Mouse (Mus musculus) heart, embryonic 14.5 days (tissue): ENCODE measurements around the gene Zfp668. TPM values are rescaled to one million over a fixed set of nuclear protein-coding genes. Genes with fewer than 3 reads are reported as not detected.

Experiments used
- ATAC-seq: fragments of 200-750 bp; cut with Nextera tagmentation; 2 replicates; pipeline ENCODE4 v1.8.0; 2017; ENCODE audit warnings: low read depth, moderate TSS enrichment; ENCODE audit not compliant: insufficient number of reproducible peaks, insufficient read depth, low FRiP score
- H3K27ac ChIP-seq, 2 experiments: fragments of 200-500 bp in 1 of 2; fragments of 300-500 bp in 1 of 2; sonication (generic) in 1 of 2; replicated peaks in 1 of 2; 2 replicates each; pipeline ENCODE4 v1.5.1; 2012 to 2014; ENCODE audit warnings: low read depth in 2 of 2, low read length in 2 of 2, control low read depth in 1 of 2, mild to moderate bottlenecking in 1 of 2, mixed read lengths in 1 of 2; ENCODE audit not compliant: control insufficient read depth in 1 of 2, insufficient read depth in 1 of 2
- H3K27me3 ChIP-seq: fragments of 300-500 bp; sonication (generic); 2 replicates; pipeline ENCODE4 v1.6.1; 2014; ENCODE audit warnings: mild to moderate bottlenecking, low read length, control low read depth; ENCODE audit not compliant: control insufficient read depth, insufficient read depth
- H3K36me3 ChIP-seq: fragments of 300-500 bp; sonication (generic); 2 replicates; pipeline ENCODE4 v1.6.1; 2014; ENCODE audit warnings: mild to moderate bottlenecking, control low read depth, low read length, mixed read lengths; ENCODE audit not compliant: control insufficient read depth, insufficient read depth
- H3K4me1 ChIP-seq, 2 experiments: fragments of 200-500 bp in 1 of 2; fragments of 300-500 bp in 1 of 2; sonication (generic) in 1 of 2; 2 replicates each; pipeline ENCODE4 v1.6.1; 2012 to 2014; ENCODE audit warnings: low read length in 2 of 2, control low read depth in 1 of 2, mixed read lengths in 1 of 2; ENCODE audit not compliant: control insufficient read depth in 2 of 2, insufficient read depth in 2 of 2
- H3K4me2 ChIP-seq: fragments of 300-500 bp; sonication (generic); 2 replicates; pipeline ENCODE4 v1.6.1; 2014; ENCODE audit warnings: mild to moderate bottlenecking, low read length
- H3K4me3 ChIP-seq, 2 experiments: fragments of 200-500 bp in 1 of 2; fragments of 300-500 bp in 1 of 2; sonication (generic) in 1 of 2; 2 replicates each; pipeline ENCODE4 v1.5.1; 2012 to 2014; ENCODE audit warnings: low read length in 2 of 2, mild to moderate bottlenecking in 2 of 2, control low read depth in 1 of 2, low read depth in 1 of 2, moderate library complexity in 1 of 2; ENCODE audit not compliant: control insufficient read depth in 1 of 2, insufficient read depth in 1 of 2
- H3K9ac ChIP-seq: fragments of 300-500 bp; sonication (generic); 2 replicates; pipeline ENCODE4 v1.6.1; 2014; ENCODE audit warnings: mild to moderate bottlenecking, low read length
- H3K9me3 ChIP-seq: fragments of 300-500 bp; sonication (generic); 2 replicates; pipeline ENCODE4 v1.6.1; 2016; ENCODE audit warnings: low read length, control low read depth; ENCODE audit not compliant: control insufficient read depth
- WGBS: fragments of 180-500 bp; shearing (Covaris S2); extraction: QIAGEN DNeasy Blood & Tissue Kit; methylation state at CpG from one replicate; pipeline ENCODE4 v1.1.7; 2014; 5-methylcytosine and 5-hydroxymethylcytosine counted together
- polyA plus RNA-seq: library from polyadenylated mRNA; unstranded; fragments of >200 nt; fragmentation: Nextera tagmentation; extraction: Ambion mirVana; gene quantifications from 2 replicates; pipeline ENCODE4 v1.2.1, GENCODE M21; 2014

Gene Zfp668
- polyA plus RNA-seq, 1 experiment from 2014 or later, result 7.4 TPM

- Histone ChIP-seq H3K4me2 (peak overlapping the region; percentile 23; the same call in 1 of the 2 replicates), H3K9ac (peak overlapping the region; percentile 25; the same call in 1 of the 2 replicates), H3K4me3 (no peak overlapping the region), H3K27me3 (no peaks in the 10 kb centered on the region), H3K36me3 (0 out of 2 replicates have a peak, but pooled peaks cover 3% of the 10 kb centered on the region), H3K27ac (peak overlapping the region; percentile 3 to 57; a peak in 3 of 4 replicates), H3K4me1 (peaks cover 5 to 10% of the 10 kb centered on the region in 2 experiments; a peak in 2 of 4 replicates), H3K9me3 (no peaks in the 10 kb centered on the region)
- no peak for ATAC-seq
- WGBS, result 72% methylated on average over 4 of the region's 4 CpGs
Measured at GRCm38 (mm10) chr7:127813821-127814220, 62.8 kb downstream of the Zfp668 start.

Other genes starting within 250 kb of the Zfp668 start
- gene Bcl7c, start 167.9 kb downstream of the Zfp668 start, polyA plus RNA-seq, result 30.6 and 41.1 TPM in 2 replicates
- 4.7 and 5.6 TPM in 2 replicates for gene Ctf1, start 164.1 kb downstream of the Zfp668 start, polyA plus RNA-seq
- gene Ctf2, start 144.7 kb downstream of the Zfp668 start, polyA plus RNA-seq, result not detected in 2 replicates
- gene Fbxl19, start 132.3 kb downstream of the Zfp668 start, polyA plus RNA-seq, result 0.93 and 1.5 TPM in 2 replicates
- gene Orai3, start 107.0 kb downstream of the Zfp668 start, polyA plus RNA-seq, result 15.7 and 17.7 TPM in 2 replicates
- gene Setd1a, start 100.2 kb downstream of the Zfp668 start, polyA plus RNA-seq, result 15.0 and 16.5 TPM in 2 replicates
- not detected in 2 replicates for gene Gm49388, start 91.2 kb downstream of the Zfp668 start, polyA plus RNA-seq
- gene Hsd3b7, start 76.2 kb downstream of the Zfp668 start, polyA plus RNA-seq, result 20.4 and 22.2 TPM in 2 replicates
- 25.8 and 28.8 TPM in 2 replicates for gene Stx4a, start 52.5 kb downstream of the Zfp668 start, polyA plus RNA-seq
- 1.0 and 1.2 TPM in 2 replicates for gene Stx1b, start 52.3 kb downstream of the Zfp668 start, polyA plus RNA-seq
- 8.8 and 8.9 TPM in 2 replicates for gene Zfp646, start 607 bp downstream of the Zfp668 start, polyA plus RNA-seq
- 0.66 and 1.3 TPM in 2 replicates for gene Prss53, start 14.1 kb upstream of the Zfp668 start, polyA plus RNA-seq
- gene Gm21974, start 18.6 kb upstream of the Zfp668 start, polyA plus RNA-seq, result not detected in 2 replicates
- gene Vkorc1, start 18.8 kb upstream of the Zfp668 start, polyA plus RNA-seq, result 121 and 142 TPM in 2 replicates
- gene Bckdk, start 27.3 kb upstream of the Zfp668 start, polyA plus RNA-seq, result 167 and 178 TPM in 2 replicates
- gene Kat8, start 35.7 kb upstream of the Zfp668 start, polyA plus RNA-seq, result 28.3 and 28.7 TPM in 2 replicates
- gene Prss8, start 53.3 kb upstream of the Zfp668 start, polyA plus RNA-seq, result 0.23 and 0.62 TPM in 2 replicates
- 9.2 and 10.1 TPM in 2 replicates for gene Prss36, start 69.9 kb upstream of the Zfp668 start, polyA plus RNA-seq
- gene Fus, start 90.6 kb upstream of the Zfp668 start, polyA plus RNA-seq, result 40.6 and 41.0 TPM in 2 replicates
- gene Pycard, start 117.0 kb upstream of the Zfp668 start, polyA plus RNA-seq, result 58.6 and 59.9 TPM in 2 replicates
- 0.38 and 0.54 TPM in 2 replicates for gene Trim72, start 127.1 kb upstream of the Zfp668 start, polyA plus RNA-seq
- 0.63 and 0.82 TPM in 2 replicates for gene Itgam, start 185.8 kb upstream of the Zfp668 start, polyA plus RNA-seq
- gene Gm49368, start 185.9 kb upstream of the Zfp668 start, polyA plus RNA-seq, result not detected in 2 replicates